Mouse (Mus musculus): ENCODE results near the gene Mtss1l. TPM values are rescaled to one million over a fixed set of nuclear protein-coding genes. Genes with fewer than 3 reads are reported as not detected.
A peak's percentile ranks its signal among the peaks of the same experiment; 100 is the strongest.

Mtss1l gene
- polyA plus RNA-seq, 2 experiments, result 19.1 to 78.7 TPM

GRCm38 (mm10) chr8:110746661-110747060 lies 25.4 kb downstream of the Mtss1l start:
- Histone ChIP-seq H3K9ac (ENCODE audit: low read depth, low read length, severe bottlenecking) (no peak overlapping the region), H3K9me3 (ENCODE audit: control insufficient read depth, low read length) (no peaks in the 10 kb centered on the region), H3K27ac (replicated peaks; ENCODE audit: low read depth, low read length) (no peak overlapping the region), H3K4me3 (replicated peaks; ENCODE audit: low read length) (no peak overlapping the region), H3K4me1 (ENCODE audit: control insufficient read depth, insufficient read depth, low read length) (no peaks in the 10 kb centered on the region), H3K27me3 (ENCODE audit: control insufficient read depth, insufficient read depth, low read length) (no peaks in the 10 kb centered on the region), H3K36me3 (ENCODE audit: control insufficient read depth, insufficient read depth, low read length) (0 out of 2 replicates have a peak, but pooled peaks cover 4% of the 10 kb centered on the region), H3K4me2 (replicated peaks; ENCODE audit: low read depth, low read length, severe bottlenecking) (no peak overlapping the region)
- 60% methylated on average over 9 of the region's 9 CpGs for WGBS
- DNase-seq (ENCODE audit: low spot score) (no peak), ATAC-seq (ENCODE audit: low FRiP score, low read depth) (no peak)
- no peak for TF ChIP-seq POLR2A (IDR thresholded peaks at IDR 0.05; ENCODE audit: borderline replicate concordance, extremely low read depth, insufficient read depth, insufficient read length)

- no peak overlapping the region for H3K4me3 ChIP-seq (replicated peaks; ENCODE audit: low read length)
- H3K27me3 ChIP-seq (ENCODE audit: control insufficient read depth, insufficient read depth, low read length), result no peaks in the 10 kb centered on the region
- H3K4me2 ChIP-seq (replicated peaks; ENCODE audit: low read depth, low read length, severe bottlenecking), result no peak overlapping the region
- 58% methylated on average over 10 of the region's 10 CpGs for WGBS
- TF ChIP-seq POLR2A (IDR thresholded peaks at IDR 0.05; ENCODE audit: borderline replicate concordance, extremely low read depth, insufficient read depth, insufficient read length), result no peak
- H3K4me1 ChIP-seq (ENCODE audit: control insufficient read depth, insufficient read depth, low read length), result no peaks in the 10 kb centered on the region
- H3K9me3 ChIP-seq (ENCODE audit: control insufficient read depth, low read length), result no peaks in the 10 kb centered on the region
- no peak; the same call in 1 of the 2 replicates for ATAC-seq (ENCODE audit: low FRiP score, low read depth)
- no peak overlapping the region for H3K9ac ChIP-seq (ENCODE audit: low read depth, low read length, severe bottlenecking)
- H3K36me3 ChIP-seq (ENCODE audit: control insufficient read depth, insufficient read depth, low read length), result no peaks in the 10 kb centered on the region
- no peak overlapping the region for H3K27ac ChIP-seq (replicated peaks; ENCODE audit: low read depth, low read length)
- DNase-seq (ENCODE audit: low spot score), result peak; percentile 87
Measured at GRCm38 (mm10) chr8:110749500-110750170, 28.4 kb downstream of the Mtss1l start.

GRCm38 (mm10) chr8:110750269-110750668 lies 29.0 kb downstream of the Mtss1l start:
- no peak for TF ChIP-seq POLR2A (IDR thresholded peaks at IDR 0.05; ENCODE audit: borderline replicate concordance, extremely low read depth, insufficient read depth, insufficient read length)
- H3K9ac ChIP-seq (ENCODE audit: low read depth, low read length, severe bottlenecking), result no peak overlapping the region
- H3K4me1 ChIP-seq (ENCODE audit: control insufficient read depth, insufficient read depth, low read length), result peaks cover 2% of the 10 kb centered on the region; the same call in 1 of the 2 replicates
- H3K9me3 ChIP-seq (ENCODE audit: control insufficient read depth, low read length), result no peaks in the 10 kb centered on the region
- no peaks in the 10 kb centered on the region for H3K36me3 ChIP-seq (ENCODE audit: control insufficient read depth, insufficient read depth, low read length)
- H3K4me2 ChIP-seq (replicated peaks; ENCODE audit: low read depth, low read length, severe bottlenecking), result no peak overlapping the region
- WGBS, result 46% methylated on average over 13 of the region's 13 CpGs
- H3K27me3 ChIP-seq (ENCODE audit: control insufficient read depth, insufficient read depth, low read length), result no peaks in the 10 kb centered on the region
- DNase-seq (ENCODE audit: low spot score) (no peak), ATAC-seq (ENCODE audit: low FRiP score, low read depth) (no peak)
- H3K27ac ChIP-seq (replicated peaks; ENCODE audit: low read depth, low read length), result no peak overlapping the region
- H3K4me3 ChIP-seq (replicated peaks; ENCODE audit: low read length), result no peak overlapping the region

- Histone ChIP-seq H3K9ac (ENCODE audit: low read depth, low read length, severe bottlenecking) (no peak overlapping the region), H3K4me2 (replicated peaks; ENCODE audit: low read depth, low read length, severe bottlenecking) (no peak overlapping the region), H3K36me3 (ENCODE audit: control insufficient read depth, insufficient read depth, low read length) (no peaks in the 10 kb centered on the region), H3K9me3 (ENCODE audit: control insufficient read depth, low read length) (no peaks in the 10 kb centered on the region), H3K4me3 (replicated peaks; ENCODE audit: low read length) (no peak overlapping the region), H3K27me3 (ENCODE audit: control insufficient read depth, insufficient read depth, low read length) (no peaks in the 10 kb centered on the region), H3K27ac (replicated peaks; ENCODE audit: low read depth, low read length) (no peak overlapping the region), H3K4me1 (ENCODE audit: control insufficient read depth, insufficient read depth, low read length) (peaks cover 2% of the 10 kb centered on the region; the same call in 1 of the 2 replicates)
- no peak for TF ChIP-seq POLR2A (IDR thresholded peaks at IDR 0.05; ENCODE audit: borderline replicate concordance, extremely low read depth, insufficient read depth, insufficient read length)
- ATAC-seq (ENCODE audit: low FRiP score, low read depth) (no peak), DNase-seq (ENCODE audit: low spot score) (no peak)
- 74% methylated on average over 5 of the region's 5 CpGs for WGBS
Measured at GRCm38 (mm10) chr8:110751490-110751889, 30.2 kb downstream of the Mtss1l start.

GRCm38 (mm10) chr8:110754713-110755112 lies 33.4 kb downstream of the Mtss1l start:
- DNase-seq (ENCODE audit: low spot score), result no peak
- ATAC-seq (ENCODE audit: low FRiP score, low read depth), result no peak
- Histone ChIP-seq H3K9ac (ENCODE audit: low read depth, low read length, severe bottlenecking) (no peak overlapping the region), H3K27ac (replicated peaks; ENCODE audit: low read depth, low read length) (no peak overlapping the region), H3K4me3 (replicated peaks; ENCODE audit: low read length) (no peak overlapping the region), H3K9me3 (ENCODE audit: control insufficient read depth, low read length) (no peaks in the 10 kb centered on the region), H3K36me3 (ENCODE audit: control insufficient read depth, insufficient read depth, low read length) (no peaks in the 10 kb centered on the region), H3K4me2 (replicated peaks; ENCODE audit: low read depth, low read length, severe bottlenecking) (no peak overlapping the region), H3K4me1 (ENCODE audit: control insufficient read depth, insufficient read depth, low read length) (peaks cover 2% of the 10 kb centered on the region; the same call in 1 of the 2 replicates), H3K27me3 (ENCODE audit: control insufficient read depth, insufficient read depth, low read length) (no peaks in the 10 kb centered on the region)
- WGBS, result 44% methylated on average over 4 of the region's 4 CpGs
- TF ChIP-seq POLR2A (IDR thresholded peaks at IDR 0.05; ENCODE audit: borderline replicate concordance, extremely low read depth, insufficient read depth, insufficient read length), result no peak
